Mouse (Mus musculus) G1E (cell line): ENCODE measurements around the gene Trim10. TPM values are rescaled to one million over a fixed set of nuclear protein-coding genes. Genes with fewer than 3 reads are reported as not detected.
"Not testable (repeated sequence)": the region's sequence is repeated elsewhere in the genome, so short reads cannot be mapped to it uniquely, and the experiment has no call there.

Source experiments
- ATAC-seq: 2 replicates; pipeline ENCODE4 v1.8.0; 2016; ENCODE audit warnings: mild to moderate bottlenecking; ENCODE audit not compliant: insufficient number of reproducible peaks, poor library complexity, low FRiP score, severe bottlenecking; ENCODE audit errors: extremely low read depth
- DNase-seq: peaks from one replicate; pipeline ENCODE4 v3.0.0; 2012; ENCODE audit warnings: low spot score
- H3K27me3 ChIP-seq: 2 replicates; pipeline ENCODE4 v1.6.1; 2012; ENCODE audit warnings: mild to moderate bottlenecking, low read length, inconsistent platforms; ENCODE audit not compliant: insufficient read depth
- H3K36me3 ChIP-seq: replicated peaks from 2 replicates; pipeline ENCODE3; 2012; ENCODE audit warnings: mild to moderate bottlenecking, inconsistent platforms
- H3K4me1 ChIP-seq: 2 replicates; pipeline ENCODE4 v1.6.1; 2012; ENCODE audit warnings: low read depth, low read length, inconsistent platforms, mixed read lengths; ENCODE audit not compliant: insufficient read depth
- H3K4me3 ChIP-seq: 2 replicates; pipeline ENCODE4 v1.5.1; 2012; ENCODE audit warnings: low read depth, mild to moderate bottlenecking, inconsistent platforms, low read length, moderate library complexity, mixed read lengths
- H3K9me3 ChIP-seq: replicated peaks from 2 replicates; pipeline ENCODE4 v1.6.1; 2012; ENCODE audit warnings: inconsistent platforms
- CTCF ChIP-seq: IDR thresholded peaks from 2 replicates; pipeline ENCODE4 v1.5.1; 2012; ENCODE audit warnings: low read depth, low read length, inconsistent platforms, mixed read lengths
- GATA1 ChIP-seq: IDR thresholded peaks from 2 replicates; pipeline ENCODE4 v1.6.1; 2012; ENCODE audit warnings: borderline replicate concordance, low read length, inconsistent platforms, mixed read lengths
- GATA2 ChIP-seq: IDR thresholded peaks from 2 replicates; pipeline ENCODE4 v1.6.1; 2012; ENCODE audit warnings: low read depth, low read length, inconsistent platforms, borderline replicate concordance
- POLR2AphosphoS5 ChIP-seq: IDR thresholded peaks from 2 replicates; pipeline ENCODE4 v1.6.1; 2012; ENCODE audit warnings: low read depth, low read length, inconsistent platforms; ENCODE audit not compliant: insufficient replicate concordance
- TAL1 ChIP-seq: conservative IDR thresholded peaks from 2 replicates; pipeline ENCODE4 v1.6.1; 2012; ENCODE audit warnings: low read depth, low read length, inconsistent platforms, mixed read lengths
- polyA plus RNA-seq: library from polyadenylated mRNA; stranded (reverse); fragments of >175 nt; gene quantifications from 2 replicates; pipeline ENCODE4 v1.2.3, GENCODE M21; 2012
- total RNA-seq, 2 experiments: library from RNA; stranded (forward) in 1 of 2; stranded (reverse) in 1 of 2; fragments of 200-1000 nt in 1 of 2; fragments of >200 nt in 1 of 2; fragmentation: Nextera tagmentation in 1 of 2; gene quantifications; 2 replicates each; pipeline ENCODE4 v1.2.3; 2014 to 2017

The Trim10 gene
- total and polyA plus RNA-seq, 3 experiments = 6.1 to 18.1 (median 16.2) TPM

- Histone ChIP-seq H3K27me3 (peaks cover 16% of the 10 kb centered on the region), H3K4me3 (no peak overlapping the region), H3K4me1 (peaks cover 53% of the 10 kb centered on the region), H3K9me3 (no peaks in the 10 kb centered on the region), H3K36me3 (peaks cover 22% of the 10 kb centered on the region)
- DNase-seq (peak; percentile 9), ATAC-seq (no peak)
- TF ChIP-seq GATA1 = no peak
- no peak for TF ChIP-seq TAL1
- TF ChIP-seq GATA2 = no peak
- TF ChIP-seq CTCF = no peak
- TF ChIP-seq POLR2AphosphoS5 = no peak
Observed at GRCm38 (mm10) chr17:36868836-36869235, 538 bp upstream of the Trim10 start.

- peaks cover 49% of the 10 kb centered on the region for H3K4me1 ChIP-seq
- no peaks in the 10 kb centered on the region for H3K9me3 ChIP-seq
- TF ChIP-seq TAL1 (no peak), POLR2AphosphoS5 (no peak), CTCF (no peak), GATA2 (no peak), GATA1 (no peak)
- peak overlapping the region; percentile 76 for H3K4me3 ChIP-seq
- peaks cover 7% of the 10 kb centered on the region for H3K27me3 ChIP-seq
- H3K36me3 ChIP-seq = peaks cover 35% of the 10 kb centered on the region
- peak; percentile 47 for ATAC-seq
- DNase-seq = peak; percentile 44
Observed at GRCm38 (mm10) chr17:36869955-36870810, 809 bp downstream of the Trim10 start.

- no peak overlapping the region for H3K4me3 ChIP-seq
- H3K36me3 ChIP-seq = peaks cover 66% of the 10 kb centered on the region
- DNase-seq (no peak), ATAC-seq (no peak)
- H3K27me3 ChIP-seq = no peaks in the 10 kb centered on the region
- H3K4me1 ChIP-seq = peaks cover 25% of the 10 kb centered on the region
- TF ChIP-seq GATA2 (no peak), CTCF (no peak), POLR2AphosphoS5 (no peak), GATA1 (no peak), TAL1 (no peak)
- no peaks in the 10 kb centered on the region for H3K9me3 ChIP-seq
Observed at GRCm38 (mm10) chr17:36874636-36875035, 5.3 kb downstream of the Trim10 start.

GRCm38 (mm10) chr17:36883350-36883749 lies 14.0 kb downstream of the Trim10 start:
- ATAC-seq (no peak), DNase-seq (no peak)
- TF ChIP-seq POLR2AphosphoS5 = no peak
- no peak for TF ChIP-seq TAL1
- no peak for TF ChIP-seq CTCF
- TF ChIP-seq GATA2 = no peak
- TF ChIP-seq GATA1 = no peak
- Histone ChIP-seq H3K36me3 (peaks cover 1% of the 10 kb centered on the region), H3K4me1 (no peaks in the 10 kb centered on the region; the same call in 1 of the 2 replicates), H3K9me3 (no peaks in the 10 kb centered on the region), H3K27me3 (peaks cover 4% of the 10 kb centered on the region; the same call in 1 of the 2 replicates), H3K4me3 (no peak overlapping the region)

- Histone ChIP-seq H3K27me3 (peaks cover 11% of the 10 kb centered on the region), H3K4me3 (no peak overlapping the region), H3K4me1 (no peaks in the 10 kb centered on the region; the same call in 1 of the 2 replicates), H3K36me3 (no peaks in the 10 kb centered on the region), H3K9me3 (no peaks in the 10 kb centered on the region)
- DNase-seq (no peak), ATAC-seq (no peak)
- TF ChIP-seq GATA2 = no peak
Observed at GRCm38 (mm10) chr17:36885132-36885790, 15.9 kb downstream of the Trim10 start.

GRCm38 (mm10) chr17:36890073-36890903 lies 20.9 kb downstream of the Trim10 start, which contains the start of gene Trim40:
TSS of gene Trim40 (minus strand) at chr17:36890123.
- no peaks in the 10 kb centered on the region for H3K4me1 ChIP-seq
- no peaks in the 10 kb centered on the region for H3K9me3 ChIP-seq
- peaks cover 11% of the 10 kb centered on the region for H3K27me3 ChIP-seq
- ATAC-seq (no peak), DNase-seq (no peak)
- TF ChIP-seq TAL1 (no peak), CTCF (no peak), GATA2 (no peak), POLR2AphosphoS5 (no peak), GATA1 (no peak)
- no peak within 1 kb of the TSS for H3K4me3 ChIP-seq
- H3K36me3 ChIP-seq = no peaks in the 10 kb centered on the region

- not testable (repeated sequence) for DNase-seq, H3K9me3 ChIP-seq, H3K36me3 ChIP-seq, ATAC-seq, H3K4me1 ChIP-seq, H3K4me3 ChIP-seq
- peaks cover 11% of the 10 kb centered on the region for H3K27me3 ChIP-seq
Observed at GRCm38 (mm10) chr17:36891496-36891895, 22.1 kb downstream of the Trim10 start.
